Mouse (Mus musculus): ENCODE measurements at regions not wholly inside any gene's neighbourhood (a gene's known extent, or its start where the extent isn't known, plus 50 kb on each side); places are given as distances from the start of the nearest gene placed in this dataset.

DNA sequence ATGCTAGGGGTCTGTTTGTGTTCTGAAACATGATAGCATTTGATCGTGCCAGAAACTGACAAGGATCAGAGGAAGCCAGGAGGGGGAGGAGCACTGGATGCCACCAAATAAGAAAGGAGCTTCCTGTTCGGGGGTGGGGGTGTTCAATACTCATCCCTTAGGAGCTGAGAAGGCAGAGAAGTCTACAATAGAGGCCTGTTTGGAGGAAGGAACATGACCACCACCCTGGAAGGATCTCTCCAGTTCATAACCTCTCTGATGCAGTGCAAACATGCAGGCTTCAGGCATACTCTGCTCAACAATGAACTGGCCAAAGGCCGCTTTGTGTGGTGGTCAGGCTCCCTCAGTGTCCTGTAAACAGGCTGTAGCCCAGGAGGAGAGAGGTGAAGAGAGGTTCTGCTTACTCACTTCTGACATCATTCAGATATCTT, 515.8 kb downstream of the Tshz3 start:
- DNase-seq = no peak
- intact Hi-C loops (cut with DNase I) = no loop called here

- intact Hi-C loops (cut with DNase I) = no loop called here
- DNase-seq = no peak
These were observed 517.6 kb downstream of the Tshz3 start for GRCm38 (mm10) chr7:37215498-37215897.

GRCm38 (mm10) chr7:37220476-37220875, 522.6 kb downstream of the Tshz3 start:
- DNase-seq = no peak
- intact Hi-C loops (cut with DNase I) = no loop called here

GRCm38 (mm10) chr7:37226423-37226822, 528.5 kb downstream of the Tshz3 start:
- no peak for DNase-seq
- intact Hi-C loops (cut with DNase I) = no loop called here

- intact Hi-C loops (cut with DNase I) = no loop called here
These were observed 532.9 kb downstream of the Tshz3 start for GRCm38 (mm10) chr7:37230641-37231347.

DNA sequence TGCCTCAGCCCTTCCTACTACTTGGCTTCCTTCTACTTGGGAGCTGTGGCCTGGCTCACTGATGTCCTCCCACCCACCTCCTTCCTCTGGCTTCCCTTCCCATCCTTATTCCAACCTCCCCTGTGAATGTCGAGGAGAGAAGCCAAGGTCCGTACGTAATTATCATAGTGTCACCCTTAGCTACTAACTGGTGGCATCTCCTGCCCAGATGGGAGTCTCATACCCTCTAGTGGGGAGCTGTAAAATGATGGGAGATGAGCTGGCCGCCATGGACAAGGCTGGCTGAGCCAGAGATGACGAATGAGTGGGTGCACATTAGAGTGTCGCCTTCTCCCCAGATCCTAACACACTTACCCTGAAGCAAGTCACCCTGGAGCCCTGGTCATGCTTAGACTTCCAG, 532.6 kb downstream of the Zfp536 start:
- intact Hi-C loops (cut with DNase I) = no loop called here

More at GRCm38 (mm10) chr7:37230641-37231347, 532.9 kb downstream of the Tshz3 start:
- no peak for DNase-seq

GRCm38 (mm10) chr7:37241781-37242180, 531.7 kb downstream of the Zfp536 start:
- intact Hi-C loops (cut with DNase I) = no loop called here
- no peak for DNase-seq

More for the DNA sequence above, 532.6 kb downstream of the Zfp536 start:
- no peak for DNase-seq

DNA sequence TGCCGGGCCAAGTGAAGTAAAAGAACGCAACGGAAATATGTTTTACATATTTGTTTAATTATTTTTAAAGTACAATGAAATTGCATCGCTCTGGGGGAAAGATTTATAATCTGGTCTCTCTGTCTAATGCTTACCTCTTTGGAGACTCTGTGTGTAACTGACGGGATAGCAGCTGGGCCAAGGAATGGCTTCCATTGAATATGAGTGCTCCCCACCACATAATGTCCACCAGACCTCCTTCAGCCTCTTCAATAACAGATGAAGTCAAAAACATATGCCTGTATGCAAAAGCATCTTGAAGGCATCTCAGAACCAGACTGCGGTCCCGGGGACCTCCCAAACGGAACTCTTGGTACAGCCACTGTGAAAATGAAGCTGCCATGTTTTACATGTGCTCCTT, 531.0 kb downstream of the Zfp536 start:
- intact Hi-C loops (cut with DNase I) = no loop called here
- no peak for DNase-seq

- no peak for DNase-seq
- intact Hi-C loops (cut with DNase I) = no loop called here
These were observed 527.3 kb downstream of the Zfp536 start for GRCm38 (mm10) chr7:37246156-37246555.

DNA sequence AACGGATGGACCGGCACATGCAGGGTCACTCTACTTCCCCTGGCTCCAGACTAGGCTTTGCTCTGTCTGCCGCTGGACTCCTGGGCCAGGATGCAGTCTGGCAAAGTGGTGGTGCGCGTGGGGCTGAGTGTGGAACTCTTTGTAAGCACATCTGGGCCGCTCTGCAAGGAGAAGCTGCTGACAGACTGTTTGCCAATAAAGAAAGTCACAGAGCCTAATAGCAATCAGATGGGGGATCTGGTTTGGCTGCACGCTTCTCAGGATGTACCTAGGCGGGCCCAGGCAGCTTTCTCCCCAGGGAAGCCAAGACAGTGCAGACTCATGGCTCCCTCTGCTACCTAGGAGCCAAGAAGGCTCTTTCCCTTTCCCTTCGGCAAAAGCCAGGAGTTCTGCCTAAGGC, 519.0 kb downstream of the Zfp536 start:
- intact Hi-C loops (cut with DNase I) = no loop called here
- DNase-seq = peak; percentile 31 to 32

DNA sequence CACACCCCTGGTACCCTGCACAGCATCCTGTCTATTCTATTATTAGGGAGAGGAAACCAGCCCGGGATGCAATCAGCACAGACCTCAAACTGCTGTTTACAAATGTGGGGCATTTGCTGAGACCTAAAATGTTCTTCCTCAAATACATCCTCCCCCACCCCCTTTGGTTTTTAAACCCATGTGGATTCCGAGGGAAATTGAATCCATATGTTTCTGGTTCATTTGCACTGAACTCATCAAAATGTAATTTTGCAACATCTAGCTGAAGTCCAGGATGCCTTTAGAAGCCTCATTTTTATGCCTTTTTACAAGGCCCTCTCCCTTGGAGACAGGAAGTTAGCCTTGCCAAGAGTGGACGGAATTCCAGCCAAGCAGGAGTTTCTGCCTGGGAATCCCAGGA, 517.6 kb downstream of the Zfp536 start:
- DNase-seq = no peak
- intact Hi-C loops (cut with DNase I) = no loop called here

GRCm38 (mm10) chr7:37259293-37259692, 514.1 kb downstream of the Zfp536 start:
- intact Hi-C loops (cut with DNase I) = no loop called here
- DNase-seq = no peak

- no peak for DNase-seq
- intact Hi-C loops (cut with DNase I) = no loop called here
These were observed 510.6 kb downstream of the Zfp536 start for GRCm38 (mm10) chr7:37262846-37263245.

DNA sequence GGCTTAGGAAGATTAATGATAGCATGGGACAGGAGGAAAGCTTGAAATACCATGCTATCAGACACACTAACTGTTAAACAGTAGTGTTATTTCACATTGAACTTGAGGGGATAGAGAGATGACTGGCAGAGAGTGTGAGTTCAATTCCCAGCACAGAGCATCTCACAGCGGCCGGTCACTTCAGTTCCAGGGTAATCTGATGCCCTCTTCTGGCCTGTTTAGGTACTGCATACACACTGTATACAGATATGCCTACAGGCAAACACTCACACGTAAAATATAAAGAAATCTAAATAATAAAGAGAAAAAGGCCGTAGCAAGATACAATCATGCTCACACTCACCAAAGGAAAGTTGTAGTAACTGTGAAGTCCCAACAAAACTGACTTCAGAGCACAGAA, 506.0 kb downstream of the Zfp536 start:
- no peak for DNase-seq
- intact Hi-C loops (cut with DNase I) = no loop called here

DNA sequence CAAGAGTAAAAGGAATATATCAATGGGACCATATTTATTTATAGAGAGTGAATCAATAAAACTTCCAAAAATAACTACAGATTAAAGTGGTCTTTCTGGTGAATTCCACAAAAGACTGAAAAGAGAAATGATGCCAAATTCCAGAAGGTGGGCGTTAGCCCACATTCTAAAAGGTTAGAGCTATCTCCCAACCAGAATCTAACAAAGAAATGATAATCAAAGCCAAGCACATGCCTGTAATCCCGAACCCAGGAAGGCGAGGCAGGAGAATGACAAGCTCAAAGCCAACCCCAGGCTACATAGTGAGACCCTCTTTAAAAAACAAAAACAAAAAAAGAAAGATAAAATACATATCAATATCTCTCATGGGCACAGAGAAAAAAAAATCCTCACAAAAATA, 502.6 kb downstream of the Zfp536 start:
- no peak for DNase-seq

GRCm38 (mm10) chr7:37290018-37290417, 483.4 kb downstream of the Zfp536 start:
- intact Hi-C loops (cut with DNase I) = no loop called here
- peak; percentile 17 to 27 for DNase-seq

More for the DNA sequence above, 502.6 kb downstream of the Zfp536 start:
- intact Hi-C loops (cut with DNase I) = no loop called here

GRCm38 (mm10) chr7:37290493-37291045, 482.9 kb downstream of the Zfp536 start:
- intact Hi-C loops (cut with DNase I) = no loop called here

DNA sequence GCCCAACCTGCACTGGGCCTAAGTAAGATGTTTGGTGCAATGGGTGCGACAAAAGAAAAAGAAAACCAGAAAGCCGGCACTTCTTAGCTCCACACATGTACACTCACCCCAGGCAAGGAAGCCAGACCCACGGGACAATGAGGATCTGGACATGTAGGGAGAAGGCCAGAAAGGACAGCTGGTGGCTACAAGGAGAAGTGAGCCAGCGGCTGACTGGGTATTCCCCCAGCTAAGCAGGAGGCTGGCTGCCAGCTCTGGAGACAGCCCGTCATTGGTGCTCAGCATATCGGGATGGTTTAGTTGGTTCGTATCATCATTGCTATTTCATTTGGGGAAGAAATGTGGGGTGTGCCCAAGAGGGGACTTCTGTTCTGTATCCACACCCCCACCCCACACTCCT, 481.7 kb downstream of the Zfp536 start:
- peak; percentile 43 to 49 for DNase-seq

More at GRCm38 (mm10) chr7:37290493-37291045, 482.9 kb downstream of the Zfp536 start:
- DNase-seq = no peak

DNA sequence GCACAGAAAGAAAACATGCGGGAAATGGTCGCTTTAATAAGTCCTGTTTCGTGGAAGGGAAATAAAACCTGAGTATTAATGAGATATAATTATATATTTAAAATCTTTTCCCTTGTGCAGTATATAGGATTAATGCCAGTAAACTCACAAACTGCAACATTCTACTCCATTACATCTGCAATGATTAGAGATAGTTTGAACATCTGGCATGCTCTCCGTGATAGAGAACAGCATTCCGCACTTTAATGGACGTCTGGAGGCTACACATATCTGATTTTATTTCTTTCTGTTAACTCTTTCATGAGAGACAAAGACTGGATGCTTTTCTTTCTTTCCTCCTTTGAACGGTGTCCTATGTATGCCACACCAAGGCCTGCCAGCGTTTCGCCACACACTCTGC, 480.9 kb downstream of the Zfp536 start:
- intact Hi-C loops (cut with DNase I) = no loop called here
- no peak for DNase-seq

More for the DNA sequence above, 481.7 kb downstream of the Zfp536 start:
- intact Hi-C loops (cut with DNase I) = no loop called here

GRCm38 (mm10) chr7:37298888-37299287, 474.6 kb downstream of the Zfp536 start:
- no peak for DNase-seq
- intact Hi-C loops (cut with DNase I) = no loop called here

- DNase-seq = no peak
- intact Hi-C loops (cut with DNase I) = no loop called here
These were observed 468.0 kb downstream of the Zfp536 start for GRCm38 (mm10) chr7:37305463-37305862.

GRCm38 (mm10) chr7:37307191-37307590, 466.2 kb downstream of the Zfp536 start:
- intact Hi-C loops (cut with DNase I) = no loop called here

More at GRCm38 (mm10) chr7:37307191-37307590, 466.2 kb downstream of the Zfp536 start:
- no peak for DNase-seq

All from gastrocnemius, postnatal 36 days (tissue).